Mouse (Mus musculus): Measurements from ENCODE around the gene Phkg1.
"Not testable (repeated sequence)": the region's sequence is repeated elsewhere in the genome, so short reads cannot be mapped to it uniquely, and the experiment has no call there.

DNA sequence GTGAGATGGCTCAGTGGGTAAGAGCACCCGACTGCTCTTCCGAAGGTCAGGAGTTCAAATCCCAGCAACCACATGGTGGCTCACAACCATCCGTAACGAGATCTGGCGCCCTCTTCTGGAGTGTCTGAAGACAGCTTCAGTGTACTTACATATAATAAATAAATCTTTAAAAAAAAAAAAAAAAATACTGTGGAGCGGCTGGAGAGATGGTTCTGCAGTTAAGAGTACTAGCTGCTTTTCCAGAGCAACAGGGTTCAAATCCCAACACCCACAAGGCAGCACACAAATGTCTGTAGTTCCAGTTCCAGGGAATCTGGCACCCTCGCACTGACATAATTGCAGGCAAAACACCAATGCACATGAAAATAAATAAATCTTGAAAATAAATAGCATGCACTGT, 8.0 kb downstream of the Phkg1 start:
- not testable (repeated sequence) for TF ChIP-seq CTCF (IDR thresholded peaks at IDR 0.05; ENCODE audit: low read depth, low read length); GATA1 (IDR thresholded peaks at IDR 0.05; ENCODE audit: borderline replicate concordance, low read length); TAL1 (conservative IDR thresholded peaks at IDR 0.05; ENCODE audit: low read depth, low read length); POLR2AphosphoS5 (IDR thresholded peaks at IDR 0.05; ENCODE audit: insufficient replicate concordance, low read depth, low read length)

Measured in G1E (cell line).